Mouse (Mus musculus): Measurements from ENCODE around the gene Sit1. TPM values are rescaled to one million over a fixed set of nuclear protein-coding genes. Genes with fewer than 3 reads are reported as not detected.

The Sit1 gene
- polyA plus RNA-seq, 1 experiment from 2014 or later, result not detected

DNA sequence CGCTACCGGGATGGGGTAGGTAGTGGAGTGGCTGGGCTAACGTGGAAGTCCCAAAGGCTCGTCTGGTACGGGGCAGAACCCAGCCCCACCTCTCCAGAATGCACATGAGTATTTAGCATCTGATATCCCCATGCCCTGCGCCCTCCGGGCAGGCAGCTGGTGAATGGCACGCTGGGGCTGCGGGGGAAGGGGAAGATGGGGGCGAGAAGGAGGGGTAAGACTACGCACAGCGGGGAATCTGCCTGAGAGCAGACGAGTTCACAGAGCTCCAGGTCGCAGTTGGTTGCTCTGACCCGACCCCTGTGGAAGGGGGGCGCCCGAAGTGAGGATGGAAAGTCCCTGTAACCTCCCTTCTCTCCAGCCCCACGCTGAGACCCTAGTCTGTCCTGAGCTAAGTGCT lies 30.1 kb downstream of the Sit1 start:
- WGBS, result under 1% methylated on average over 18 of the region's 18 CpGs

DNA sequence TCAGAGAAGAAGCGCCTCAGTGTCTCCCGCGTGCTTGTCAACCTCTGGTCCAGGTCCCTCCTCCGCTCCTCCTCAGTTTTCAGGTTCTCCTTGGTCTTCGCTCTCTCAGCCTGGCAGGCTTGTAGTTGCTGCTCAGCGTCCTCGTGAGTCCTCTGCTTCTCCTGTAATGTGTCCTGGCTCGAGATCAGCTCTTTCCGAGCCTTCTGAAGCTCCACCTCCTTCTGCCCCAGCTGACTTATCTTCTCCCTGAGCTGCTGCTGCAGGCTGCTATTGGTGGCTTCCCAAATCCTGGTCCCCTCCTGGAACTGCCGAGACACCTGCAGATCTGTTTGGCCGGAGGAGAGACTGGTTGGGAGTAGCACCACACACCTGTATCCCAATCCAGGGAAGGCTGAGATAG lies 31.2 kb downstream of the Sit1 start:
- Histone ChIP-seq H3K36me3 (ENCODE audit: control insufficient read depth, insufficient read depth, low read length) (no peaks in the 10 kb centered on the region), H3K9ac (ENCODE audit: low read length) (no peak overlapping the region), H3K4me2 (ENCODE audit: low read depth, severe bottlenecking) (no peak overlapping the region), H3K9me3 (ENCODE audit: control insufficient read depth, low read length) (no peaks in the 10 kb centered on the region), H3K27ac (replicated peaks; ENCODE audit: low read depth, low read length) (no peak overlapping the region), H3K4me1 (ENCODE audit: control insufficient read depth, insufficient read depth, low read length) (no peaks in the 10 kb centered on the region), H3K4me3 (ENCODE audit: low read depth, low read length) (no peak overlapping the region), H3K27me3 (ENCODE audit: control insufficient read depth, insufficient read depth, low read length) (peaks cover 28% of the 10 kb centered on the region)
- no peak for ATAC-seq (ENCODE audit: insufficient number of reproducible peaks, low FRiP score, low TSS enrichment, low read depth)
- no peak for DNase-seq (ENCODE audit: low spot score)
- WGBS, result 56% methylated on average over 11 of the region's 11 CpGs

More for the DNA sequence above, 30.1 kb downstream of the Sit1 start:
- no peaks in the 10 kb centered on the region for H3K4me1 ChIP-seq (ENCODE audit: control insufficient read depth, insufficient read depth, low read length)
- peak overlapping the region; percentile 14 for H3K4me3 ChIP-seq (ENCODE audit: low read depth, low read length)
- no peak overlapping the region for H3K27ac ChIP-seq (replicated peaks; ENCODE audit: low read depth, low read length)
- H3K27me3 ChIP-seq (ENCODE audit: control insufficient read depth, insufficient read depth, low read length), result peaks cover 30% of the 10 kb centered on the region
- H3K9ac ChIP-seq (ENCODE audit: low read length), result peak overlapping the region; percentile 45; the same call in 1 of the 2 replicates
- peak overlapping the region; percentile 44 for H3K4me2 ChIP-seq (ENCODE audit: low read depth, severe bottlenecking)
- DNase-seq (ENCODE audit: low spot score) (peak; percentile 39), ATAC-seq (ENCODE audit: insufficient number of reproducible peaks, low FRiP score, low TSS enrichment, low read depth) (no peak)
- H3K36me3 ChIP-seq (ENCODE audit: control insufficient read depth, insufficient read depth, low read length), result no peaks in the 10 kb centered on the region
- no peaks in the 10 kb centered on the region for H3K9me3 ChIP-seq (ENCODE audit: control insufficient read depth, low read length)

DNA sequence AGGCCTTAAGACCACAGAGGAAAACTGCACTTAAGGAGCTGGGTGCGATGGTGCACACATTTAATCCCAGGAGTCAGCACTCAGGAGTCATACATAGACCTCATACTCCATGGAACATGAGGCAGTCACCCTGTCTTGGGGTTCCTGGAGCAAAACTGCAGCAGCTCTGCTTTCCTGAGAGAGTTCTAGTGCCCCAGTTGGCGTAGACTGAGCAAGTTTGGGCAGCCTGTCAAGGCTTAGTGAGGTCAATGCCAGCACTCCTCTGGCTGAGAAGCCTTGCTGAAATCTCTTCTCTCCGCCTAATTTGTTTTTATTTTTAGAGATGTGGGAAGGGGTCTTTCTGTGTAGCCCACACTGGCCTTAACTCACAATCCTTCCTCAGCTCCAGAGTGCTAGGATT lies 35.0 kb downstream of the Sit1 start:
- 83% methylated on average over 3 of the region's 3 CpGs for WGBS
- DNase-seq (ENCODE audit: low spot score) (no peak), ATAC-seq (ENCODE audit: insufficient number of reproducible peaks, low FRiP score, low TSS enrichment, low read depth) (no peak)
- Histone ChIP-seq H3K27ac (replicated peaks; ENCODE audit: low read depth, low read length) (no peak overlapping the region), H3K4me2 (ENCODE audit: low read depth, severe bottlenecking) (no peak overlapping the region), H3K4me3 (ENCODE audit: low read depth, low read length) (no peak overlapping the region), H3K36me3 (ENCODE audit: control insufficient read depth, insufficient read depth, low read length) (peaks cover 8% of the 10 kb centered on the region), H3K9me3 (ENCODE audit: control insufficient read depth, low read length) (no peaks in the 10 kb centered on the region), H3K27me3 (ENCODE audit: control insufficient read depth, insufficient read depth, low read length) (peaks cover 13% of the 10 kb centered on the region), H3K9ac (ENCODE audit: low read length) (no peak overlapping the region), H3K4me1 (ENCODE audit: control insufficient read depth, insufficient read depth, low read length) (peaks cover 9% of the 10 kb centered on the region)

DNA sequence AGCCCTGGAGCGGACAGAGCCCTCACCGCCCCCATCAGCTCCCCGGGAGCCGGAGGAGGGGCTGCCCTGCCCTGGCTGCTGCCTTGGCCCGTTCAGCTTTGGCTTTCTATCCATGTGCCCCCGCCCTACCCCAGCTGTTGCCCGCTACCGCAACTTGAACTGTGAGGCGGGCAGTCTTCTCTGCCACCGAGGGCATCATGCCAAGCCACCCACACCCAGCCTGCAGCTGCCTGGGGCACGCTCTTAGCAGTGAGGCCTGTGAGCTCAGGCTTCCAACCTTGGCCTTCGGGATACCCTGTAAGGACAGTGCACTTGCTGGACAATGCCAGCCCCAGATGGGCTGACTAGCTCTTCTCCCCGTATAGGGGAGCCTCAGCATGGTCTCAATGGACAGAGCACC lies 36.3 kb downstream of the Sit1 start:
- ATAC-seq (ENCODE audit: insufficient number of reproducible peaks, low FRiP score, low TSS enrichment, low read depth) (no peak), DNase-seq (ENCODE audit: low spot score) (no peak)
- Histone ChIP-seq H3K27ac (replicated peaks; ENCODE audit: low read depth, low read length) (no peak overlapping the region), H3K9ac (ENCODE audit: low read length) (no peak overlapping the region), H3K4me2 (ENCODE audit: low read depth, severe bottlenecking) (no peak overlapping the region), H3K9me3 (ENCODE audit: control insufficient read depth, low read length) (no peaks in the 10 kb centered on the region), H3K36me3 (ENCODE audit: control insufficient read depth, insufficient read depth, low read length) (peaks cover 8% of the 10 kb centered on the region), H3K4me3 (ENCODE audit: low read depth, low read length) (no peak overlapping the region), H3K27me3 (ENCODE audit: control insufficient read depth, insufficient read depth, low read length) (peaks cover under 1% of the 10 kb centered on the region; the same call in 1 of the 2 replicates), H3K4me1 (ENCODE audit: control insufficient read depth, insufficient read depth, low read length) (peaks cover 9% of the 10 kb centered on the region)
- 91% methylated on average over 13 of the region's 13 CpGs for WGBS

DNA sequence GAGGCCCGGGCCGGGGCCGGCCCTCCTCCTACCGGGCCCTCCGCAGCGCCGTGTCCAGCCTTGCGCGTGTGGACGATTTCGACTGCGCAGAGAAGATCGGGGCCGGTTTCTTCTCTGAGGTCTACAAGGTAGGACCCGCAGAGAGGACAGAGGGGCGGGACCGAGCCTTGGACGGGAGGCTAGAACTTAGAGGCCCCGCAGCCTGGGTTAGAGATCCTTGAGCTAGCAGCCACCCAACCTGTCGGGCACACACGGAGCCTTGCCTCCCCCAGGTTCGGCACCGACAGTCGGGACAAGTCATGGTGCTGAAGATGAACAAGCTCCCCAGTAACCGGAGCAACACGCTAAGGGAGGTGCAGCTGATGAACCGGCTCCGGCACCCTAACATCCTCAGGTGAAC lies 40.0 kb downstream of the Sit1 start:
- peak; percentile 65 for DNase-seq (ENCODE audit: low spot score)
- Histone ChIP-seq H3K4me2 (ENCODE audit: low read depth, severe bottlenecking) (peak overlapping the region; percentile 92), H3K27me3 (ENCODE audit: control insufficient read depth, insufficient read depth, low read length) (no peaks in the 10 kb centered on the region), H3K36me3 (ENCODE audit: control insufficient read depth, insufficient read depth, low read length) (peaks cover 8% of the 10 kb centered on the region), H3K27ac (replicated peaks; ENCODE audit: low read depth, low read length) (peak overlapping the region; percentile 81; the same call in 1 of the 2 replicates), H3K4me1 (ENCODE audit: control insufficient read depth, insufficient read depth, low read length) (peaks cover 9% of the 10 kb centered on the region), H3K9me3 (ENCODE audit: control insufficient read depth, low read length) (no peaks in the 10 kb centered on the region), H3K4me3 (ENCODE audit: low read depth, low read length) (peak overlapping the region; percentile 80), H3K9ac (ENCODE audit: low read length) (peak overlapping the region; percentile 95)
- no peak for ATAC-seq (ENCODE audit: insufficient number of reproducible peaks, low FRiP score, low TSS enrichment, low read depth)
- 1% methylated on average over 24 of the region's 28 CpGs for WGBS

DNA sequence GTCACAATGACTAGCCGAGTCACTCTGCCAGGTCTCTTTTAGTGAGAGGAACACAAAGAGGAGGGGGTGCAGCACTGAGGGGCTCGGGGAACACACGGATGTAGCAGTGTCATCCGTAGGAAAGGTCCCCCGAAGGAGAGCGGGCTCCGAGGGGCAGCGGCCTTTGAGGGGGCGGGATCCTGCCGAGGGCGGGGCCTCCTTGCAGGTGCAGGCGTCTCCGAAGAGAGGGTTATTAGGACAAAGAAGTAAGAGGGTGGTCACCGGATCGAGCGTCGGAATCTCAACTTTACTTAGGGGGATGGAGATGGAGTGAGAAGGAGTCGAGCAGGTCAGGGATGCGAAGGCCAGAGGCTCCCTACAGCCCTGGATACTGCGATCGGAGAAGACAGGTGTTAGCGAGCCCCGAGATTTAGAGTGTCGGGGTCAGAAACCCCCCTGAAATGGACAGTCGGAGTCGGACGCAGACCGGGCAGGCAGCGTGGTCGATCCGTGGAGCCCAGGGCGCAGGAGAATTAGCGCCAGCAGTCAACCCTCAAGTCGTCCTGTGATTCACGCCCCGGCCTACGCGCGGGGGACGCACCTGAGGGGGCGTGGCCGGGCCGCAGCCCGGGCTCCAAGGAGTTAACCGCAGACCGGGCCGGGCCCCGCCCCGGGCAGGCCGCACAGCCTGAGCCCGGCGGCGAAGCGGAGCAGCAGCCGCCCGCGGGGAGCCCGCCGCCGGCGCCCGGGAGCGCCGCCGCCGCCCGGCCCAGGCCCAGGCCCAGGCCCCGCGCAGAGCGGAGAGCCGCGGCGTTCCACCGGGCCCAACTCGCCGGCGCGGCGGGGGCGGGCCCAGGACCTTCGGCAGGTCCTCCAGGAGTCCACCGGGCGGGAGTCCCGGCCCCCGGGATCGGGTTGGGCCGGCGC lies 40.8 kb downstream of the Sit1 start:
- H3K36me3 ChIP-seq (ENCODE audit: control insufficient read depth, insufficient read depth, low read length), result peaks cover 8% of the 10 kb centered on the region
- peak overlapping the region; percentile 95 for H3K9ac ChIP-seq (ENCODE audit: low read length)
- H3K4me2 ChIP-seq (ENCODE audit: low read depth, severe bottlenecking), result peak overlapping the region; percentile 92
- H3K27me3 ChIP-seq (ENCODE audit: control insufficient read depth, insufficient read depth, low read length), result no peaks in the 10 kb centered on the region
- H3K4me1 ChIP-seq (ENCODE audit: control insufficient read depth, insufficient read depth, low read length), result peaks cover 9% of the 10 kb centered on the region
- H3K4me3 ChIP-seq (ENCODE audit: low read depth, low read length), result peak overlapping the region; percentile 80
- DNase-seq (ENCODE audit: low spot score), result peak; percentile 77
- peak; percentile 74 for ATAC-seq (ENCODE audit: insufficient number of reproducible peaks, low FRiP score, low TSS enrichment, low read depth)
- under 1% methylated on average over 80 of the region's 88 CpGs for WGBS
- H3K9me3 ChIP-seq (ENCODE audit: control insufficient read depth, low read length), result no peaks in the 10 kb centered on the region
- H3K27ac ChIP-seq (replicated peaks; ENCODE audit: low read depth, low read length), result peak overlapping the region; percentile 81

DNA sequence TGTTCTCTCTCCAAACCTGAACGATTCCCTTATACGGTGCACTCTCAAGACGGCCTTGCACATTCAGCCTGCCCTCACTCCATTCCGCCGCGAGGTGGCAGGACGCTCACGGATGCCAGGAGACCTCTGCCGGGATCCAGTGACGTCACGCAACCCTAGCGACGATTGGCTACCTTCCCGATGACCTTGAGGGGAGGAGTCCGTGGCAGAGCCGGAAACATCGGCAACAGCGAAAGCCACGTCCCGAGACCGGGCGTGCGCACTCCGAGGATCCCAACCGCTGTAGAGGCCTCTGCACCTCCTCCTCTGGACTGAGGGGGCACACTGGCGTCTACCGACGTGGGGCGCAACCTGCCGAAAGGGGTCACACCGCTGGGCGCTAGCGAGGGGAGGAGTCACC lies 41.5 kb downstream of the Sit1 start:
- Histone ChIP-seq H3K27ac (replicated peaks; ENCODE audit: low read depth, low read length) (peak overlapping the region; percentile 81), H3K36me3 (ENCODE audit: control insufficient read depth, insufficient read depth, low read length) (peaks cover 6% of the 10 kb centered on the region), H3K4me1 (ENCODE audit: control insufficient read depth, insufficient read depth, low read length) (peaks cover 9% of the 10 kb centered on the region), H3K27me3 (ENCODE audit: control insufficient read depth, insufficient read depth, low read length) (no peaks in the 10 kb centered on the region), H3K4me3 (ENCODE audit: low read depth, low read length) (peak overlapping the region; percentile 80), H3K9ac (ENCODE audit: low read length) (peak overlapping the region; percentile 95), H3K9me3 (ENCODE audit: control insufficient read depth, low read length) (no peaks in the 10 kb centered on the region), H3K4me2 (ENCODE audit: low read depth, severe bottlenecking) (peak overlapping the region; percentile 92)
- WGBS, result under 1% methylated on average over 33 of the region's 33 CpGs
- ATAC-seq (ENCODE audit: insufficient number of reproducible peaks, low FRiP score, low TSS enrichment, low read depth) (peak; percentile 92), DNase-seq (ENCODE audit: low spot score) (peak; percentile 100)

DNA sequence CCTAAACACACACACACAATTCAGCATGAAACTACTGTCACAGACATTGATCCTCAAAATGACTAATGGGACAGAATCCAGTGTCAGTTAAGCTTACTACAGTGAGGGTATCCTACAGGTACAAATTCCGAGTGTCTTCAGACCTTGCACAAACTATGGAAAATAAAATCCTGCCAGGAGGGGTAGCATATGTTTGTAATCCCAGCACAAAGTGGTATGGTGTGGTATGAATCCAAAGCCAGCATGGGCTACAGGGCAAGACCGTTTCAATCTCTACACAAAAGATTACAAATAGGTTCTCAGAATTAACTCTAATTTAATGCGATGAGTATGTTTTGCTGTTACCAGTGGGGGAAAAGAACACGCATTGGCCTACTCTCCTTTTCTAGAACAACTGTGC lies 41.9 kb downstream of the Sit1 start, which contains the start of gene Tesk1:
Tesk1 (plus strand) TSS at position 301 of the 400 bp plus-strand sequence.
- Histone ChIP-seq H3K9ac (ENCODE audit: low read length) (peak within 1 kb of the TSS; percentile 95), H3K4me2 (ENCODE audit: low read depth, severe bottlenecking) (peak within 1 kb of the TSS; percentile 92), H3K27me3 (ENCODE audit: control insufficient read depth, insufficient read depth, low read length) (no peaks in the 10 kb centered on the region), H3K27ac (replicated peaks; ENCODE audit: low read depth, low read length) (peak within 1 kb of the TSS; percentile 81), H3K4me1 (ENCODE audit: control insufficient read depth, insufficient read depth, low read length) (peaks cover 9% of the 10 kb centered on the region), H3K4me3 (ENCODE audit: low read depth, low read length) (peak within 1 kb of the TSS; percentile 80), H3K9me3 (ENCODE audit: control insufficient read depth, low read length) (no peaks in the 10 kb centered on the region), H3K36me3 (ENCODE audit: control insufficient read depth, insufficient read depth, low read length) (peaks cover 2% of the 10 kb centered on the region)
- 26% methylated on average over 4 of the region's 4 CpGs for WGBS
- DNase-seq (ENCODE audit: low spot score), result no peak
- ATAC-seq (ENCODE audit: insufficient number of reproducible peaks, low FRiP score, low TSS enrichment, low read depth), result no peak

Measured in limb, embryonic 11.5 days (tissue).